Mouse (Mus musculus): Measurements from ENCODE around the gene Rrp9. TPM values are rescaled to one million over a fixed set of nuclear protein-coding genes. Genes with fewer than 3 reads are reported as not detected.
A peak's percentile ranks its signal among the peaks of the same experiment; 100 is the strongest.
"Not testable (repeated sequence)": the region's sequence is repeated elsewhere in the genome, so short reads cannot be mapped to it uniquely, and the experiment has no call there.

The Rrp9 gene
- polyA plus RNA-seq, 1 experiment from 2014 or later = 11.4 TPM

- Histone ChIP-seq H3K27ac (peak overlapping the region; percentile 94), H3K79me2 (ENCODE audit: inconsistent target) (peaks cover 38% of the 10 kb centered on the region), H3K36me3 (ENCODE audit: inconsistent target) (peaks cover 8% of the 10 kb centered on the region; the same call in 1 of the 2 replicates), H3K4me3 (ENCODE audit: inconsistent target) (peak overlapping the region; percentile 72)
- 67% methylated on average over 7 of the region's 7 CpGs for WGBS (ENCODE audit: missing documents)
Observed at GRCm38 (mm10) chr9:106475046-106475445, 717 bp upstream of the Rrp9 start.

GRCm38 (mm10) chr9:106476002-106476923 lies 500 bp downstream of the Rrp9 start:
- peak overlapping the region; percentile 94 for H3K27ac ChIP-seq
- peaks cover 15% of the 10 kb centered on the region; the same call in 1 of the 2 replicates for H3K36me3 ChIP-seq (ENCODE audit: inconsistent target)
- peaks cover 38% of the 10 kb centered on the region for H3K79me2 ChIP-seq (ENCODE audit: inconsistent target)
- WGBS (ENCODE audit: missing documents) = 8% methylated on average over 16 of the region's 16 CpGs
- peak overlapping the region; percentile 72 for H3K4me3 ChIP-seq (ENCODE audit: inconsistent target)

- 1% methylated on average over 39 of the region's 41 CpGs for WGBS (ENCODE audit: missing documents)
- Histone ChIP-seq H3K4me3 (ENCODE audit: inconsistent target) (peak within 1 kb of the TSS; percentile 87), H3K36me3 (ENCODE audit: inconsistent target) (peaks cover 19% of the 10 kb centered on the region; the same call in 1 of the 2 replicates), H3K27ac (peak within 1 kb of the TSS; percentile 94), H3K79me2 (ENCODE audit: inconsistent target) (peaks cover 38% of the 10 kb centered on the region)
Observed at GRCm38 (mm10) chr9:106476924-106477484, 1.2 kb downstream of the Rrp9 start, which contains the start of gene Parp3. Gene Parp3 (minus strand): TSS chr9:106476949.

GRCm38 (mm10) chr9:106477649-106478048 lies 1.9 kb downstream of the Rrp9 start:
- WGBS (ENCODE audit: missing documents) = 2% methylated on average over 16 of the region's 16 CpGs
- Histone ChIP-seq H3K79me2 (ENCODE audit: inconsistent target) (peaks cover 38% of the 10 kb centered on the region), H3K36me3 (ENCODE audit: inconsistent target) (peaks cover 19% of the 10 kb centered on the region; the same call in 1 of the 2 replicates), H3K4me3 (ENCODE audit: inconsistent target) (peak overlapping the region; percentile 87), H3K27ac (no peak overlapping the region)

- Histone ChIP-seq H3K4me3 (ENCODE audit: inconsistent target) (peak overlapping the region; percentile 87), H3K79me2 (ENCODE audit: inconsistent target) (peaks cover 38% of the 10 kb centered on the region), H3K36me3 (ENCODE audit: inconsistent target) (peaks cover 24% of the 10 kb centered on the region; the same call in 1 of the 2 replicates), H3K27ac (no peak overlapping the region)
- 74% methylated on average over 9 of the region's 9 CpGs for WGBS (ENCODE audit: missing documents)
Observed at GRCm38 (mm10) chr9:106478101-106478500, 2.3 kb downstream of the Rrp9 start.

GRCm38 (mm10) chr9:106480541-106480940 lies 4.8 kb downstream of the Rrp9 start:
- peaks cover 36% of the 10 kb centered on the region; the same call in 1 of the 2 replicates for H3K36me3 ChIP-seq (ENCODE audit: inconsistent target)
- 95% methylated on average over 6 of the region's 7 CpGs for WGBS (ENCODE audit: missing documents)

GRCm38 (mm10) chr9:106481075-106481474 lies 5.3 kb downstream of the Rrp9 start:
- 47% methylated on average over 15 of the region's 15 CpGs for WGBS (ENCODE audit: missing documents)
- H3K36me3 ChIP-seq (ENCODE audit: inconsistent target) = peaks cover 36% of the 10 kb centered on the region; the same call in 1 of the 2 replicates

More at GRCm38 (mm10) chr9:106480541-106480940, 4.8 kb downstream of the Rrp9 start:
- H3K27ac ChIP-seq = no peak overlapping the region
- peaks cover 29% of the 10 kb centered on the region for H3K79me2 ChIP-seq (ENCODE audit: inconsistent target)
- H3K4me3 ChIP-seq (ENCODE audit: inconsistent target) = no peak overlapping the region

GRCm38 (mm10) chr9:106481676-106482075 lies 5.9 kb downstream of the Rrp9 start:
- Histone ChIP-seq H3K79me2 (ENCODE audit: inconsistent target) (peaks cover 26% of the 10 kb centered on the region), H3K36me3 (ENCODE audit: inconsistent target) (peaks cover 36% of the 10 kb centered on the region; the same call in 1 of the 2 replicates)
- WGBS (ENCODE audit: missing documents) = 90% methylated on average over 12 of the region's 13 CpGs

More at GRCm38 (mm10) chr9:106481075-106481474, 5.3 kb downstream of the Rrp9 start:
- Histone ChIP-seq H3K27ac (no peak overlapping the region), H3K4me3 (ENCODE audit: inconsistent target) (no peak overlapping the region), H3K79me2 (ENCODE audit: inconsistent target) (peaks cover 26% of the 10 kb centered on the region)

GRCm38 (mm10) chr9:106482578-106483115 lies 6.9 kb downstream of the Rrp9 start:
- H3K36me3 ChIP-seq (ENCODE audit: inconsistent target) = peaks cover 36% of the 10 kb centered on the region; the same call in 1 of the 2 replicates
- no peak overlapping the region for H3K4me3 ChIP-seq (ENCODE audit: inconsistent target)
- no peak overlapping the region for H3K27ac ChIP-seq
- peaks cover 22% of the 10 kb centered on the region for H3K79me2 ChIP-seq (ENCODE audit: inconsistent target)
- WGBS (ENCODE audit: missing documents) = 88% methylated on average over 14 of the region's 17 CpGs

More at GRCm38 (mm10) chr9:106481676-106482075, 5.9 kb downstream of the Rrp9 start:
- Histone ChIP-seq H3K4me3 (ENCODE audit: inconsistent target) (no peak overlapping the region), H3K27ac (no peak overlapping the region)

- H3K36me3 ChIP-seq (ENCODE audit: inconsistent target) = peaks cover 36% of the 10 kb centered on the region; the same call in 1 of the 2 replicates
- no peak overlapping the region for H3K27ac ChIP-seq
- 97% methylated on average over 10 of the region's 10 CpGs for WGBS (ENCODE audit: missing documents)
- no peak overlapping the region for H3K4me3 ChIP-seq (ENCODE audit: inconsistent target)
- H3K79me2 ChIP-seq (ENCODE audit: inconsistent target) = peaks cover 18% of the 10 kb centered on the region
Observed at GRCm38 (mm10) chr9:106483136-106483535, 7.4 kb downstream of the Rrp9 start.

- peaks cover 13% of the 10 kb centered on the region for H3K79me2 ChIP-seq (ENCODE audit: inconsistent target)
- WGBS (ENCODE audit: missing documents) = 97% methylated on average over 17 of the region's 17 CpGs
- no peak overlapping the region for H3K4me3 ChIP-seq (ENCODE audit: inconsistent target)
- peaks cover 36% of the 10 kb centered on the region; the same call in 1 of the 2 replicates for H3K36me3 ChIP-seq (ENCODE audit: inconsistent target)
- H3K27ac ChIP-seq = no peak overlapping the region
Observed at GRCm38 (mm10) chr9:106483606-106484005, 7.8 kb downstream of the Rrp9 start.

GRCm38 (mm10) chr9:106485076-106485475 lies 9.3 kb downstream of the Rrp9 start:
- Histone ChIP-seq H3K4me3 (ENCODE audit: inconsistent target) (no peak overlapping the region), H3K27ac (no peak overlapping the region), H3K36me3 (ENCODE audit: inconsistent target) (peaks cover 36% of the 10 kb centered on the region; the same call in 1 of the 2 replicates), H3K79me2 (ENCODE audit: inconsistent target) (no peaks in the 10 kb centered on the region; the same call in 1 of the 2 replicates)
- 94% methylated on average over 10 of the region's 10 CpGs for WGBS (ENCODE audit: missing documents)

GRCm38 (mm10) chr9:106487602-106488001 lies 11.8 kb downstream of the Rrp9 start:
- H3K27ac ChIP-seq; H3K4me3 ChIP-seq (ENCODE audit: inconsistent target); H3K79me2 ChIP-seq (ENCODE audit: inconsistent target): not testable (repeated sequence)
- 97% methylated on average over 6 of the region's 6 CpGs for WGBS (ENCODE audit: missing documents)
- peaks cover 26% of the 10 kb centered on the region; the same call in 1 of the 2 replicates for H3K36me3 ChIP-seq (ENCODE audit: inconsistent target)

- H3K27ac ChIP-seq = no peak within 1 kb of the TSS
- H3K4me3 ChIP-seq (ENCODE audit: inconsistent target) = no peak within 1 kb of the TSS
- H3K36me3 ChIP-seq (ENCODE audit: inconsistent target) = no peaks in the 10 kb centered on the region
- 91% methylated on average over 6 of the region's 6 CpGs for WGBS (ENCODE audit: missing documents)
- no peaks in the 10 kb centered on the region for H3K79me2 ChIP-seq (ENCODE audit: inconsistent target)
Observed at GRCm38 (mm10) chr9:106499667-106500066, 23.9 kb downstream of the Rrp9 start, which contains the start of gene Iqcf1. Gene Iqcf1 (plus strand): TSS chr9:106499967.

Data from macrophage (primary cell).